Comparison of ENCODE assay signal across 35 mouse cellular contexts in genomic region chr8:72151418-72152078, GRCm38 (mm10). TPM values are rescaled to one million over a fixed set of nuclear protein-coding genes. Genes with fewer than 3 reads are reported as not detected.
A peak's percentile ranks its signal among the peaks of the same experiment; 100 is the strongest.
DNase-seq lines count a peak whose midpoint lies in the region; ATAC-seq and TF ChIP-seq lines count a peak whose summit lies in the region.
"Had no signal": no experiment of that assay in that cellular context is flagged by ENCODE, and none has a peak within 500 bp of the region (broad histone marks: within the 10 kb centered on the region; RNA-seq: fewer than 3 reads in every experiment).

No protein-coding gene starts in this region.

- peak; percentile 95 for ATAC-seq in common myeloid progenitor, adult 5-6 weeks (replicated peaks; ENCODE audit: low read depth, poor library complexity, severe bottlenecking)
- ATAC-seq in megakaryocyte progenitor cell, adult 5-6 weeks (replicated peaks; ENCODE audit: poor library complexity): peak; percentile 88
- ATAC-seq: forebrain, embryonic 14.5 days; lung, postnatal 0 days; midbrain, embryonic 16.5 days had no signal

- DNase-seq in 416B (ENCODE audit: low read depth): peak; percentile 41
- peak; percentile 86 for DNase-seq in MEL (ENCODE audit: low read depth, low spot score)
- no peak for DNase-seq in cerebellum, postnatal 4 days (ENCODE audit: low spot score in 2 of 2)
- DNase-seq in frontal cortex, postnatal 36 days (ENCODE audit: low spot score in 2 of 2): no peak
- no peak for DNase-seq in adrenal gland, postnatal 14 days
- DNase-seq: adrenal gland, postnatal 25 days; cerebellum, adult 11 months; cerebellum, adult 9-11 months; gastrocnemius, postnatal 25 days; heart, adult 18-20 months; kidney, adult 2 months; lung, adult 18-20 months; right cerebral cortex, postnatal 4 days; thymus, adult 2 months; thymus, postnatal 4 days had no signal

- H3K27ac ChIP-seq in MEL (ENCODE audit: control insufficient read depth, low read depth, low read length): peak overlapping the region; percentile 65
- H3K27ac ChIP-seq: hindbrain, embryonic 10.5 days; hindbrain, embryonic 15.5 days; neural tube, embryonic 12.5 days had no signal

- TF ChIP-seq POLR2A in MEL (IDR thresholded peaks at IDR 0.05; ENCODE audit: control insufficient read depth in 1 of 2, insufficient read depth in 1 of 2, low read depth in 1 of 2, low read length in 2 of 2, poor library complexity in 1 of 2): no peak

- no peaks in the 10 kb centered on the region for H3K9me3 ChIP-seq in MEL (replicated peaks; ENCODE audit: insufficient read depth, low read length)
- H3K9me3 ChIP-seq: hindbrain, embryonic 10.5 days; hindbrain, embryonic 15.5 days; neural tube, embryonic 12.5 days had no signal

- no peak overlapping the region for H3K4me3 ChIP-seq in MEL (ENCODE audit: control insufficient read depth in 1 of 2, insufficient read depth in 1 of 2, low read depth in 2 of 2, low read length in 2 of 2)
- H3K4me3 ChIP-seq: hindbrain, embryonic 10.5 days; hindbrain, embryonic 15.5 days; myocyte; neural tube, embryonic 12.5 days had no signal

- TF ChIP-seq CTCF in MEL (IDR thresholded peaks at IDR 0.05 in 2 of 3, conservative IDR thresholded peaks at IDR 0.05 in 1 of 3; ENCODE audit: control insufficient read depth in 1 of 3, insufficient read depth in 1 of 3, low read depth in 2 of 3, low read length in 3 of 3, poor library complexity in 1 of 3, severe bottlenecking in 1 of 3): no peak

- H3K36me3 ChIP-seq in MEL (ENCODE audit: control insufficient read depth in 1 of 2, insufficient read depth in 2 of 2, low read length in 2 of 2): peaks cover 0 to 26% of the 10 kb centered on the region in 2 experiments

- peaks cover 14 to 17% of the 10 kb centered on the region in 2 experiments for H3K4me1 ChIP-seq in MEL (ENCODE audit: control insufficient read depth in 1 of 2, insufficient read depth in 2 of 2, low read length in 2 of 2)
- H3K4me1 ChIP-seq: hindbrain, embryonic 10.5 days; hindbrain, embryonic 15.5 days; neural tube, embryonic 12.5 days had no signal

- peak; percentile 74 to 91 for TF ChIP-seq EP300 in MEL (IDR thresholded peaks at IDR 0.05; ENCODE audit: low read depth in 1 of 2, low read length in 2 of 2)

- no peaks in the 10 kb centered on the region for H3K27me3 ChIP-seq in MEL (ENCODE audit: control insufficient read depth in 1 of 2, insufficient read depth in 2 of 2, low read length in 2 of 2)
- H3K27me3 ChIP-seq: CH12.LX; hindbrain, embryonic 15.5 days; neural tube, embryonic 12.5 days had no signal

- no peak for TF ChIP-seq RAD21 in MEL (IDR thresholded peaks at IDR 0.05; ENCODE audit: low read depth, low read length)

- H3K9ac ChIP-seq in MEL (ENCODE audit: control insufficient read depth, low read depth, low read length, poor library complexity, severe bottlenecking): no peak overlapping the region
- H3K9ac ChIP-seq: hindbrain, embryonic 15.5 days; neural tube, embryonic 12.5 days had no signal

- H3K79me2 ChIP-seq in MEL (ENCODE audit: control insufficient read depth, insufficient read depth, low read length, poor library complexity): no peaks in the 10 kb centered on the region

TF ChIP-seq in MEL, 35 proteins besides CTCF, POLR2A, EP300 and RAD21 (continues in another document):
- TF ChIP-seq SMC3 (IDR thresholded peaks at IDR 0.05; ENCODE audit: low read depth, low read length): no peak
- TF ChIP-seq MAX (IDR thresholded peaks at IDR 0.05; ENCODE audit: low read length): 0 out of 2 replicates have a peak, but pooled peaks have one; percentile 7
- 0 out of 2 replicates have a peak, but pooled peaks have one; percentile 20 for TF ChIP-seq ELF1 (IDR thresholded peaks at IDR 0.05; ENCODE audit: low read depth, low read length)
- TF ChIP-seq ETS1 (IDR thresholded peaks at IDR 0.05; ENCODE audit: low read depth, low read length): peak; percentile 47; the same call in 1 of the 2 replicates
- TF ChIP-seq SIN3A (IDR thresholded peaks at IDR 0.05; ENCODE audit: low read length): peak; percentile 61
- no peak for TF ChIP-seq CHD1 (IDR thresholded peaks at IDR 0.05; ENCODE audit: low read depth, low read length)
- peak; percentile 59; the same call in 1 of the 2 replicates for TF ChIP-seq TCF12 (IDR thresholded peaks at IDR 0.05; ENCODE audit: low read depth, low read length)
- TF ChIP-seq RCOR1 (IDR thresholded peaks at IDR 0.05; ENCODE audit: low read depth, low read length): peak; percentile 75
- TF ChIP-seq ZMIZ1 (IDR thresholded peaks at IDR 0.05; ENCODE audit: low read depth, low read length): no peak
- TF ChIP-seq POLR2AphosphoS2 (IDR thresholded peaks at IDR 0.05; ENCODE audit: low read length): 0 out of 2 replicates have a peak, but pooled peaks have one; percentile 29
- TF ChIP-seq MAFK (IDR thresholded peaks at IDR 0.05; ENCODE audit: borderline replicate concordance, low read depth, low read length): no peak
- TF ChIP-seq JUND (IDR thresholded peaks at IDR 0.05; ENCODE audit: low read depth, low read length): no peak
- TF ChIP-seq BHLHE40 (IDR thresholded peaks at IDR 0.05; ENCODE audit: borderline replicate concordance, low read depth, low read length): no peak
- TF ChIP-seq NELFE (IDR thresholded peaks at IDR 0.05; ENCODE audit: low read depth, low read length): no peak
- no peak for TF ChIP-seq GABPA (IDR thresholded peaks at IDR 0.05; ENCODE audit: low read depth, low read length)
- TF ChIP-seq E2F4 (IDR thresholded peaks at IDR 0.05; ENCODE audit: borderline replicate concordance, low read depth, low read length): no peak
- no peak for TF ChIP-seq ZKSCAN1 (IDR thresholded peaks at IDR 0.05; ENCODE audit: low read depth, low read length)
- TF ChIP-seq ZC3H11A (IDR thresholded peaks at IDR 0.05; ENCODE audit: low read depth, low read length): no peak
- no peak for TF ChIP-seq USF2 (IDR thresholded peaks at IDR 0.05; ENCODE audit: borderline replicate concordance in 1 of 2, insufficient read depth in 1 of 2, low read depth in 1 of 2, low read length in 2 of 2)
- TF ChIP-seq TAL1 (IDR thresholded peaks at IDR 0.05; ENCODE audit: low read length): peak; percentile 34; the same call in 1 of the 2 replicates
- no peak for TF ChIP-seq KAT2A (conservative IDR thresholded peaks at IDR 0.05; ENCODE audit: low read depth, low read length)
- no peak for TF ChIP-seq CHD2 (IDR thresholded peaks at IDR 0.05; ENCODE audit: low read length)
- TF ChIP-seq MXI1 (IDR thresholded peaks at IDR 0.05; ENCODE audit: low read depth, low read length): 0 out of 2 replicates have a peak, but pooled peaks have one; percentile 34
- no peak for TF ChIP-seq NRF1 (IDR thresholded peaks at IDR 0.05; ENCODE audit: insufficient read depth, low read depth, low read length, poor library complexity, severe bottlenecking)
- no peak for TF ChIP-seq MAZ (IDR thresholded peaks at IDR 0.05; ENCODE audit: low read depth, low read length)
- TF ChIP-seq GATA1 (IDR thresholded peaks at IDR 0.05; ENCODE audit: low read depth, low read length): peak; percentile 79
- 0 out of 2 replicates have a peak, but pooled peaks have one; percentile 15 for TF ChIP-seq MYB (IDR thresholded peaks at IDR 0.05; ENCODE audit: low read depth, low read length)
- no peak for TF ChIP-seq ZNF384 (IDR thresholded peaks at IDR 0.05; ENCODE audit: low read depth, low read length)
- 0 out of 2 replicates have a peak, but pooled peaks have one; percentile 42 for TF ChIP-seq HCFC1 (IDR thresholded peaks at IDR 0.05; ENCODE audit: low read depth, low read length)
- TF ChIP-seq UBTF (IDR thresholded peaks at IDR 0.05; ENCODE audit: borderline replicate concordance, insufficient read depth, low read depth, low read length): no peak
- TF ChIP-seq MYC (IDR thresholded peaks at IDR 0.05; ENCODE audit: low read depth, low read length): peak; percentile 62; the same call in 1 of the 2 replicates
- no peak for TF ChIP-seq MEF2A (IDR thresholded peaks at IDR 0.05; ENCODE audit: extremely low read depth, insufficient replicate concordance, low read depth, low read length, poor library complexity, severe bottlenecking)

RNA-seq across cellular contexts. Expression of gene Rab8a, which starts 9.5 kb away (rescaled TPM):
- 95.2 and 97.4 TPM in 2 replicates for total RNA-seq in MEL (2012; rRNA removed)
- 100 to 1,000 TPM in 1 of 2 experiments, not detected in 1; 139 TPM for polyA plus RNA-seq in MEL (2012; ENCODE audit: insufficient read depth in 1 of 2, insufficient read length in 2 of 2, low read depth in 1 of 2, low replicate concordance in 2 of 2, missing spikeins in 1 of 2)
- total RNA-seq in common myeloid progenitor, adult 5-6 weeks (2017): 275 and 303 TPM in 2 replicates
- total RNA-seq in megakaryocyte progenitor cell, adult 5-6 weeks (2015): 34.3 and 47.3 TPM in 2 replicates
- total RNA-seq in megakaryocyte progenitor cell, adult 5-6 weeks (2017): 329 and 425 TPM in 2 replicates
- 64.5 and 66.1 TPM in 2 replicates for total RNA-seq in adrenal gland, postnatal 14 days (2021)

RNA-seq across cellular contexts. Expression of gene Tpm4, which starts 16.8 kb away (rescaled TPM):
- total RNA-seq in MEL (2012; rRNA removed): 0.12 TPM in 1 of 2 replicates, not detected in the other
- under 1 TPM in 1 of 2 experiments, not detected in 1; 0.36 TPM for polyA plus RNA-seq in MEL (2012; ENCODE audit: insufficient read depth in 1 of 2, insufficient read length in 2 of 2, low read depth in 1 of 2, low replicate concordance in 2 of 2, missing spikeins in 1 of 2)
- 77.0 and 102 TPM in 2 replicates for total RNA-seq in common myeloid progenitor, adult 5-6 weeks (2017)
- total RNA-seq in megakaryocyte progenitor cell, adult 5-6 weeks (2015): 37.0 and 46.0 TPM in 2 replicates
- total RNA-seq in megakaryocyte progenitor cell, adult 5-6 weeks (2017): 64.2 and 73.9 TPM in 2 replicates
- 286 and 295 TPM in 2 replicates for total RNA-seq in adrenal gland, postnatal 14 days (2021)

RNA-seq across cellular contexts. Expression of gene Hsh2d, which starts 37.9 kb away (rescaled TPM):
- total RNA-seq in MEL (2012; rRNA removed): 0.04 TPM in 1 of 2 replicates, not detected in the other
- under 1 TPM in 1 of 2 experiments, not detected in 1; 0.13 TPM for polyA plus RNA-seq in MEL (2012; ENCODE audit: insufficient read depth in 1 of 2, insufficient read length in 2 of 2, low read depth in 1 of 2, low replicate concordance in 2 of 2, missing spikeins in 1 of 2)
- total RNA-seq in common myeloid progenitor, adult 5-6 weeks (2017): 7.9 and 9.8 TPM in 2 replicates
- total RNA-seq in megakaryocyte progenitor cell, adult 5-6 weeks (2015): 6.6 and 8.7 TPM in 2 replicates
- total RNA-seq in megakaryocyte progenitor cell, adult 5-6 weeks (2017): 4.5 and 5.9 TPM in 2 replicates
- 0.94 TPM in 1 of 2 replicates, not detected in the other for total RNA-seq in adrenal gland, postnatal 14 days (2021)
- total RNA-seq: adrenal gland, postnatal 25 days; gastrocnemius, adult 18-20 months; gastrocnemius, postnatal 25 days; left cerebral cortex, adult 18-20 months; left cerebral cortex, postnatal 14 days had no signal
- polyA plus RNA-seq: forebrain, embryonic 14.5 days; hindbrain, embryonic 10.5 days; hindbrain, embryonic 15.5 days; kidney, embryonic 16.5 days; limb, embryonic 11.5 days; midbrain, embryonic 16.5 days; myocyte; neural tube, embryonic 12.5 days had no signal

RNA-seq across cellular contexts. Expression of gene Olfr374, which starts 44.7 kb away (rescaled TPM):
- 0.08 TPM in 1 of 2 replicates, not detected in the other for total RNA-seq in MEL (2012; rRNA removed)
- polyA plus RNA-seq in MEL (2012; ENCODE audit: insufficient read depth in 1 of 2, insufficient read length in 2 of 2, low read depth in 1 of 2, low replicate concordance in 2 of 2, missing spikeins in 1 of 2): under 1 TPM in 1 of 2 experiments, not detected in 1; 0.06 TPM
- not detected in 2 replicates for total RNA-seq in common myeloid progenitor, adult 5-6 weeks (2017)
- not detected in 2 replicates for total RNA-seq in megakaryocyte progenitor cell, adult 5-6 weeks (2015)
- not detected in 2 replicates for total RNA-seq in megakaryocyte progenitor cell, adult 5-6 weeks (2017)
- total RNA-seq in adrenal gland, postnatal 14 days (2021): not detected in 2 replicates
- total RNA-seq: adrenal gland, postnatal 25 days; CH12.LX; gastrocnemius, adult 18-20 months; gastrocnemius, postnatal 25 days; heart, adult 18-20 months; layer of hippocampus, postnatal 10 days; left cerebral cortex, adult 18-20 months; left cerebral cortex, postnatal 14 days; liver, adult 2 months had no signal
- polyA plus RNA-seq: forebrain, embryonic 14.5 days; heart, embryonic 11.5 days; heart, postnatal 0 days; hindbrain, embryonic 10.5 days; hindbrain, embryonic 15.5 days; kidney, adult 2 months; kidney, embryonic 16.5 days; large intestine, adult 2 months; limb, embryonic 11.5 days; liver, adult 2 months; lung, postnatal 0 days; myocyte; neural tube, embryonic 12.5 days had no signal

Comparison
In these comparisons a context has a peak if more than half of its experiments do, and no peak if none do; other contexts are left out.
1. DNase-seq: peak in 416B (single experiment) and MEL (single experiment); none in cerebellum, postnatal 4 days (0 of 2), frontal cortex, postnatal 36 days (0 of 2) and adrenal gland, postnatal 14 days (single experiment).
2. RNA of gene Tpm4, which starts 16.8 kb away (total RNA-seq): 286 to 295 TPM in adrenal gland, postnatal 14 days, 77.0 to 102 TPM in common myeloid progenitor, adult 5-6 weeks and 37.0 to 73.9 TPM in megakaryocyte progenitor cell, adult 5-6 weeks; 0.12 TPM in MEL; every median in the first group is over 10 times any median in the second.